8 mouse cellular contexts compared by ENCODE assay signal in the genomic region with DNA sequence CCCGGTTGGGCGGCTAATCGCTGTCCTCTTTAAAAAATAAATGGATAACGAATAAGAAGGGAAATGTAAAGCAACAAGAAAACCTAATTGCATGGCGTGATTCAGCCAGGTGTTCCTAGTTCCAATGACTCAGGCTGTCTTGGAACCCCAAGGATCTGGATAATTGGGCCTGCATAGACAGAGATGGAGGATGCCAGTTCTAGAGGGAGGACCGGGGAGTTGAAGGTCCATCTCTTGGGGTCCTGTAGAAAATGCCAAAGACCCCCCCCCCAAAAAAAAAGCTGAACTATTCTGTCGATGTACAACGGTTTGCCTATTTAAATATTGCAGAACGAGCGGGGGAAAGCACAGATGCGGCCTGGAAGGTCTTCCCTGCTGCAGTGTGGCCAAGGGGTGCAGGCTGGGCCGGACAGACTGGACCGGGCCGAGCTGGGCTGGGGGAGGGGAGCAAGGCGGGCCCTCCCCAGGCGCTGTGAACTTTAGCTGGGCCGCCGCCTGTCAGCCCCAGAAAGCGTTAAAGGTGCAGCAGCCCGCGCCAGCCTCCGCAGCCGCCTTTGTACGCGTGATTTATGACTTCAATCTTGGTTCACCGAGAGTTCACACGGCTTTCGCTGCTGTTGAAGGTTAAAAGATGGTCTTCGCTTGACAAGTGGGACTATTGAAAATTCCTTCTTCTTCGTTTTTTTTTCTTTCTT. TPM values are rescaled to one million over a fixed set of nuclear protein-coding genes. Genes with fewer than 3 reads are reported as not detected.
DNase-seq lines count a peak whose midpoint lies in the region; ATAC-seq and TF ChIP-seq lines count a peak whose summit lies in the region.

No protein-coding gene starts in this region.

- H3K4me3 ChIP-seq in gastrocnemius, adult 2 months: peak overlapping the region; percentile 65
- H3K4me3 ChIP-seq in stomach, embryonic 15.5 days (replicated peaks): peak overlapping the region; percentile 34

- DNase-seq in ovary, adult 18-20 months (ENCODE audit: low spot score): peak; percentile 64
- no peak for DNase-seq in ovary, postnatal 10 days (ENCODE audit: low spot score)
- DNase-seq in gastrocnemius, adult 2 months: peak; percentile 72
- DNase-seq in kidney, postnatal 25 days: peak; percentile 77 to 91
- DNase-seq in frontal cortex, postnatal 14 days (ENCODE audit: low spot score in 2 of 2): no peak
- DNase-seq in layer of hippocampus, adult 11-12 months (ENCODE audit: low spot score): no peak
- no peak for DNase-seq in B cell, adult 2 months

- H3K4me1 ChIP-seq in stomach, embryonic 15.5 days: peaks cover 15% of the 10 kb centered on the region; the same call in 1 of the 2 replicates

- WGBS in stomach, embryonic 15.5 days: 3% methylated on average over 30 of the region's 30 CpGs

- H3K36me3 ChIP-seq in stomach, embryonic 15.5 days: no peaks in the 10 kb centered on the region

- peak overlapping the region; percentile 76 for H3K27ac ChIP-seq in gastrocnemius, adult 2 months
- H3K27ac ChIP-seq in stomach, embryonic 15.5 days: peak overlapping the region; percentile 92

- H3K9me3 ChIP-seq in stomach, embryonic 15.5 days: no peaks in the 10 kb centered on the region

- peak; percentile 36 for ATAC-seq in stomach, embryonic 15.5 days (ENCODE audit: insufficient read depth, low FRiP score, low read depth)

- 0 out of 2 replicates have a peak, but pooled peaks cover 2% of the 10 kb centered on the region for H3K27me3 ChIP-seq in stomach, embryonic 15.5 days (replicated peaks)

- H3K9ac ChIP-seq in stomach, embryonic 15.5 days: peak overlapping the region; percentile 1; the same call in 1 of the 2 replicates

- intact Hi-C loops in gastrocnemius, adult 2 months (cut with DNase I): no loop called here

- peak overlapping the region; percentile 51 for H3K4me2 ChIP-seq in stomach, embryonic 15.5 days

- no peak for TF ChIP-seq CTCF in gastrocnemius, adult 2 months (IDR thresholded peaks at IDR 0.05)

RNA-seq across cellular contexts. Expression of a gene that starts 42.5 kb away (rescaled TPM):
- total RNA-seq in gastrocnemius, adult 2 months (2021): 1 to 10 TPM; 4.3 to 4.6 TPM
- 16.2 and 17.3 TPM in 2 replicates for polyA plus RNA-seq in stomach, embryonic 15.5 days (2015; fragmentation: Nextera tagmentation; extraction: Ambion mirVana)

Comparison
In these comparisons a context has a peak if more than half of its experiments do, and no peak if none do; other contexts are left out.
1. DNase-seq: peak in ovary, adult 18-20 months (single experiment), gastrocnemius, adult 2 months (single experiment) and kidney, postnatal 25 days (2 of 2); none in ovary, postnatal 10 days (single experiment), frontal cortex, postnatal 14 days (0 of 2), layer of hippocampus, adult 11-12 months (single experiment) and B cell, adult 2 months (0 of 2).